Mouse (Mus musculus) gastrocnemius, postnatal 4 days (tissue): ENCODE results near the gene AB124611. TPM values are rescaled to one million over a fixed set of nuclear protein-coding genes. Genes with fewer than 3 reads are reported as not detected.
A peak's percentile ranks its signal among the peaks of the same experiment; 100 is the strongest.

ENCODE experiments used
- DNase-seq, 2 experiments: peaks; one replicate each; pipeline ENCODE4 v3.0.0; 2021 to 2022; ENCODE audit warnings: low spot score in 2 of 2, mixed read lengths in 2 of 2
- total RNA-seq, 2 experiments: library from RNA; stranded (reverse); gene quantifications; 2 replicates each; pipeline ENCODE4 v1.2.3; 2021

The AB124611 gene
- total RNA-seq, 2 experiments from 2014 or later = 1.9 to 2.0 TPM

- DNase-seq = no peak
Measured at GRCm38 (mm10) chr9:21557556-21557955, 31.6 kb downstream of the AB124611 start.

- DNase-seq = no peak
Measured at GRCm38 (mm10) chr9:21558366-21558765, 32.4 kb downstream of the AB124611 start.

- DNase-seq = no peak
Measured at GRCm38 (mm10) chr9:21559151-21559550, 33.2 kb downstream of the AB124611 start.

- DNase-seq = no peak
Measured at GRCm38 (mm10) chr9:21564420-21564819, 38.4 kb downstream of the AB124611 start.

GRCm38 (mm10) chr9:21565004-21565586 lies 39.1 kb downstream of the AB124611 start:
- no peak for DNase-seq

- no peak for DNase-seq
Measured at GRCm38 (mm10) chr9:21566538-21566937, 40.6 kb downstream of the AB124611 start.

- DNase-seq = no peak
Measured at GRCm38 (mm10) chr9:21567051-21567450, 41.1 kb downstream of the AB124611 start.

GRCm38 (mm10) chr9:21568657-21569255 lies 42.8 kb downstream of the AB124611 start:
- no peak for DNase-seq

- no peak for DNase-seq
Measured at GRCm38 (mm10) chr9:21574012-21574801, 48.2 kb downstream of the AB124611 start.

- DNase-seq = no peak
Measured at GRCm38 (mm10) chr9:21575253-21575652, 49.3 kb downstream of the AB124611 start.

GRCm38 (mm10) chr9:21576286-21576685 lies 50.3 kb downstream of the AB124611 start:
- DNase-seq = no peak

- DNase-seq = no peak
Measured at GRCm38 (mm10) chr9:21578226-21578625, 52.2 kb downstream of the AB124611 start.

- DNase-seq = no peak
Measured at GRCm38 (mm10) chr9:21585401-21585800, 59.4 kb downstream of the AB124611 start.

- no peak for DNase-seq
Measured at GRCm38 (mm10) chr9:21587678-21588349, 61.8 kb downstream of the AB124611 start.

GRCm38 (mm10) chr9:21588350-21588749 lies 62.4 kb downstream of the AB124611 start:
- DNase-seq = no peak

GRCm38 (mm10) chr9:21589538-21589937 lies 63.6 kb downstream of the AB124611 start:
- DNase-seq = no peak

- no peak for DNase-seq
Measured at GRCm38 (mm10) chr9:21591127-21591830, 65.3 kb downstream of the AB124611 start.

- DNase-seq = no peak
Measured at GRCm38 (mm10) chr9:21591831-21592702, 66.1 kb downstream of the AB124611 start.

GRCm38 (mm10) chr9:21592703-21593121 lies 66.7 kb downstream of the AB124611 start, which contains the start of the genes Timm29 and Yipf2:
Timm29 (plus strand) TSS chr9:21592722.
Yipf2 (minus strand) TSS chr9:21592828.
- DNase-seq = peak; percentile 55 to 85
